Mouse (Mus musculus): ENCODE results near the gene Tmem89.

- TF ChIP-seq CTCF (IDR thresholded peaks at IDR 0.05; ENCODE audit: low read depth) (no peak), EP300 (IDR thresholded peaks at IDR 0.05; ENCODE audit: low read depth) (no peak)
Observed at GRCm38 (mm10) chr9:108945111-108945510, 30.7 kb downstream of the Tmem89 start.

Data from heart, postnatal 0 days (tissue).